Mouse (Mus musculus): Measurements from ENCODE around the gene Hltf. TPM values are rescaled to one million over a fixed set of nuclear protein-coding genes. Genes with fewer than 3 reads are reported as not detected.
"Not testable (repeated sequence)": the region's sequence is repeated elsewhere in the genome, so short reads cannot be mapped to it uniquely, and the experiment has no call there.

Gene Hltf
- polyA plus RNA-seq, 1 experiment from 2014 or later: 23.1 TPM

- Histone ChIP-seq H3K27ac (replicated peaks) (no peak overlapping the region; the same call in 1 of the 2 replicates), H3K36me3 (no peaks in the 10 kb centered on the region), H3K4me1 (peaks cover 11% of the 10 kb centered on the region), H3K4me3 (peak overlapping the region; percentile 91), H3K9ac (replicated peaks) (peak overlapping the region; percentile 80), H3K9me3 (no peaks in the 10 kb centered on the region), H3K27me3 (no peaks in the 10 kb centered on the region), H3K4me2 (replicated peaks) (peak overlapping the region; percentile 65)
- whole genome bisulfite sequencing: 20% methylated on average over 10 of the region's 10 CpGs
- no peak for ATAC-seq (replicated peaks)
These were observed 23.6 kb upstream of the Hltf start for GRCm38 (mm10) chr3:20033761-20034718.

GRCm38 (mm10) chr3:20034719-20035404, 22.7 kb upstream of the Hltf start, which contains the start of gene Hps3:
TSS of gene Hps3 (minus strand) at chr3:20035315.
- ATAC-seq (replicated peaks): peak; percentile 100
- no peaks in the 10 kb centered on the region for H3K9me3 ChIP-seq
- under 1% methylated on average over 47 of the region's 47 CpGs for whole genome bisulfite sequencing

GRCm38 (mm10) chr3:20036069-20036468, 21.5 kb upstream of the Hltf start:
- H3K9me3 ChIP-seq: no peaks in the 10 kb centered on the region
- no peak overlapping the region for H3K9ac ChIP-seq (replicated peaks)
- peaks cover 11% of the 10 kb centered on the region for H3K4me1 ChIP-seq
- H3K27ac ChIP-seq (replicated peaks): no peak overlapping the region
- peak overlapping the region; percentile 65; the same call in 1 of the 2 replicates for H3K4me2 ChIP-seq (replicated peaks)
- no peak overlapping the region for H3K4me3 ChIP-seq
- no peaks in the 10 kb centered on the region for H3K36me3 ChIP-seq
- 82% methylated on average over 4 of the region's 4 CpGs for WGBS
- ATAC-seq (replicated peaks): no peak
- H3K27me3 ChIP-seq: no peaks in the 10 kb centered on the region

More at GRCm38 (mm10) chr3:20034719-20035404, 22.7 kb upstream of the Hltf start, which contains the start of gene Hps3:
- H3K36me3 ChIP-seq: no peaks in the 10 kb centered on the region
- H3K4me3 ChIP-seq: peak within 1 kb of the TSS; percentile 91
- H3K9ac ChIP-seq (replicated peaks): peak within 1 kb of the TSS; percentile 80
- H3K27me3 ChIP-seq: no peaks in the 10 kb centered on the region
- H3K4me2 ChIP-seq (replicated peaks): peak within 1 kb of the TSS; percentile 65
- peaks cover 11% of the 10 kb centered on the region for H3K4me1 ChIP-seq
- peak within 1 kb of the TSS; percentile 86 for H3K27ac ChIP-seq (replicated peaks)

GRCm38 (mm10) chr3:20041461-20041860, 16.1 kb upstream of the Hltf start:
- not testable (repeated sequence) for H3K9me3 ChIP-seq; H3K4me2 ChIP-seq (replicated peaks); H3K4me3 ChIP-seq; H3K9ac ChIP-seq (replicated peaks); H3K27me3 ChIP-seq; ATAC-seq (replicated peaks); H3K36me3 ChIP-seq; H3K4me1 ChIP-seq; H3K27ac ChIP-seq (replicated peaks)
- WGBS: 94% methylated on average over 7 of the region's 7 CpGs

- not testable (repeated sequence) for H3K36me3 ChIP-seq; H3K27me3 ChIP-seq; H3K27ac ChIP-seq (replicated peaks); ATAC-seq (replicated peaks); H3K4me2 ChIP-seq (replicated peaks); H3K9ac ChIP-seq (replicated peaks); H3K4me3 ChIP-seq; H3K4me1 ChIP-seq; H3K9me3 ChIP-seq
- WGBS: 52% methylated on average over 3 of the region's 3 CpGs
These were observed 12.9 kb upstream of the Hltf start for GRCm38 (mm10) chr3:20044736-20045135.

GRCm38 (mm10) chr3:20058197-20058541, 558 bp downstream of the Hltf start:
- peak; percentile 38 for ATAC-seq (replicated peaks)
- 0% methylated on average over 8 of the region's 9 CpGs for whole genome bisulfite sequencing
- peak overlapping the region; percentile 59 for H3K4me2 ChIP-seq (replicated peaks)

GRCm38 (mm10) chr3:20076145-20077053, 18.8 kb downstream of the Hltf start:
- ATAC-seq (replicated peaks): no peak
- no peak overlapping the region for H3K9ac ChIP-seq (replicated peaks)
- 85% methylated on average over 11 of the region's 11 CpGs for WGBS

More at GRCm38 (mm10) chr3:20058197-20058541, 558 bp downstream of the Hltf start:
- H3K9ac ChIP-seq (replicated peaks): peak overlapping the region; percentile 81
- H3K9me3 ChIP-seq: no peaks in the 10 kb centered on the region
- H3K4me1 ChIP-seq: peaks cover 12% of the 10 kb centered on the region
- peak overlapping the region; percentile 82 for H3K4me3 ChIP-seq
- H3K27ac ChIP-seq (replicated peaks): peak overlapping the region; percentile 83
- no peaks in the 10 kb centered on the region for H3K27me3 ChIP-seq
- H3K36me3 ChIP-seq: no peaks in the 10 kb centered on the region

GRCm38 (mm10) chr3:20082161-20082560, 24.6 kb downstream of the Hltf start:
- Histone ChIP-seq H3K36me3 (peaks cover 25% of the 10 kb centered on the region), H3K4me2 (replicated peaks) (no peak overlapping the region), H3K27ac (replicated peaks) (no peak overlapping the region), H3K9ac (replicated peaks) (no peak overlapping the region), H3K4me1 (no peaks in the 10 kb centered on the region), H3K27me3 (no peaks in the 10 kb centered on the region), H3K9me3 (no peaks in the 10 kb centered on the region), H3K4me3 (no peak overlapping the region)
- ATAC-seq (replicated peaks): no peak
- WGBS: 87% methylated on average over 3 of the region's 3 CpGs

More at GRCm38 (mm10) chr3:20076145-20077053, 18.8 kb downstream of the Hltf start:
- H3K4me1 ChIP-seq: no peaks in the 10 kb centered on the region
- no peak overlapping the region for H3K4me3 ChIP-seq
- no peaks in the 10 kb centered on the region for H3K27me3 ChIP-seq
- no peak overlapping the region for H3K27ac ChIP-seq (replicated peaks)
- no peak overlapping the region for H3K4me2 ChIP-seq (replicated peaks)
- H3K36me3 ChIP-seq: peaks cover 32% of the 10 kb centered on the region
- H3K9me3 ChIP-seq: no peaks in the 10 kb centered on the region

- Histone ChIP-seq H3K27ac (replicated peaks) (no peak overlapping the region), H3K9me3 (no peaks in the 10 kb centered on the region), H3K36me3 (peaks cover 18% of the 10 kb centered on the region; the same call in 1 of the 2 replicates), H3K4me3 (no peak overlapping the region), H3K9ac (replicated peaks) (no peak overlapping the region), H3K4me1 (no peaks in the 10 kb centered on the region), H3K27me3 (no peaks in the 10 kb centered on the region), H3K4me2 (replicated peaks) (no peak overlapping the region)
- no peak for ATAC-seq (replicated peaks)
- WGBS: 78% methylated on average over 3 of the region's 3 CpGs
These were observed 46.2 kb downstream of the Hltf start for GRCm38 (mm10) chr3:20103830-20104229.

- H3K4me3 ChIP-seq: no peak overlapping the region
- no peaks in the 10 kb centered on the region for H3K4me1 ChIP-seq
- 91% methylated on average over 8 of the region's 8 CpGs for WGBS
- no peak overlapping the region for H3K4me2 ChIP-seq (replicated peaks)
- no peak overlapping the region for H3K9ac ChIP-seq (replicated peaks)
- no peak for ATAC-seq (replicated peaks)
- H3K36me3 ChIP-seq: peaks cover 19% of the 10 kb centered on the region
- no peak overlapping the region for H3K27ac ChIP-seq (replicated peaks)
- no peaks in the 10 kb centered on the region for H3K27me3 ChIP-seq
- no peaks in the 10 kb centered on the region for H3K9me3 ChIP-seq
These were observed 46.7 kb downstream of the Hltf start for GRCm38 (mm10) chr3:20104318-20104717.

GRCm38 (mm10) chr3:20104776-20105175, 47.2 kb downstream of the Hltf start:
- no peak overlapping the region for H3K4me2 ChIP-seq (replicated peaks)
- no peaks in the 10 kb centered on the region for H3K27me3 ChIP-seq
- ATAC-seq (replicated peaks): no peak
- H3K4me1 ChIP-seq: no peaks in the 10 kb centered on the region
- no peak overlapping the region for H3K27ac ChIP-seq (replicated peaks)
- H3K4me3 ChIP-seq: no peak overlapping the region
- no peak overlapping the region for H3K9ac ChIP-seq (replicated peaks)
- no peaks in the 10 kb centered on the region for H3K9me3 ChIP-seq
- peaks cover 24% of the 10 kb centered on the region for H3K36me3 ChIP-seq
- WGBS: 92% methylated on average over 2 of the region's 2 CpGs

Measured in forebrain, embryonic 15.5 days (tissue).